Mouse (Mus musculus) neutrophil, adult 59 days (primary cell): ENCODE measurements around the gene Erbb3. TPM values are rescaled to one million over a fixed set of nuclear protein-coding genes. Genes with fewer than 3 reads are reported as not detected.

Experiments used
- total RNA-seq, 2 experiments: library from RNA; stranded (reverse); gene quantifications; 1 replicate in 1 of 2; 2 replicates in 1 of 2; pipeline ENCODE4 v1.2.4; 2023

Erbb3 gene
- under 1 TPM; 0.49 to 0.58 TPM for total RNA-seq

GRCm38 (mm10) chr10:128589464-128590192, at the start of gene Erbb3:
TSS of gene Erbb3 (minus strand) at chr10:128589652.

DNA sequence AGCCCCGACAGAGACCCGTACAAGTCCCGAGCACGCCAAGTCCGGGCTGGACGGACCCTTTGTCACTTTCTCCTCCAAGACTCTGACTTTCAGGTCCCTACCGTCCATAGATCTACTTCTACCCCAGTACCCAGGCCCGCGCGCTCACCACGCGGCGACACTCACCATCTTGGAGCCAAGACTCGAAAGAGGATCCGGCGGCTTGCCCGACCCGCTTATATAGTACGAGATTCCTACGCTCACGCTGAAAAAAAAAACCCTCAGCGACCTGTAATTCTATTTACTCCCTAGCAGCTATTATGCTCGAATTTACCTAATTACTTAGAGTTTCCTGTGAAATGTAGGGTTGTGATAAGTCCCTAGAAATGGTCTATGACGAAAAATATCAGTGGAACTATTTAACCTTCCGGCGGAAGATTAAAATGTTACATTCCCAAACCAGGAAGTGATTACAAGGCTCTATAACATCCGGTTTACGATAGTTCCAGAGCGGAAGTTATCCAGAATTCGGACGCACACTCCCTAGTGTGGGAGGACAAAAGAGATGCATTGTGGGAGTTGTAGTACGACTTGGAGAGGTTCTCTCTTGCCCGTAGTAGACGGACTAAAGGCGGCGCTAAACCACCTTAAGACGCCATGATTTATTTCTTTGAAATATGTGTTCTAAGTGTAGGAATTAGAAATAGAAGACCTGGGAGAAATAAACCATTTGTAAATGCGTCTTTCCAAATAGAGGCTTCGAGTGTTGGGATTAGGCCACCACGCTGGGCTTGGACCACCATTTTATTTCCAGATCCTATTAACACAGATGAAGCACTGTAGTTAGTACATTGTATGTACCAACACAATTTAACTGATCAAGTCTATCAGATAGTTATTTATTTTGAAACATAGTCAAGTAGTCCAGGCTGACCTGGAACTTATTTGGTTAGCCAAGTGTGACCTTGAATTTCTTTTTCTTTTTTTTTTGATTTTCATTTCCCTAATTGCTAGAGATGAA, 37.2 kb upstream of the Erbb3 start, which contains the start of gene Rps26:
TSS of gene Rps26 (minus strand) at position 437 of the 1,000 bp plus-strand sequence.

GRCm38 (mm10) chr10:128565788-128566531, 23.5 kb downstream of the Erbb3 start, which contains the start of gene Pa2g4:
TSS of gene Pa2g4 (minus strand) at chr10:128565987.

GRCm38 (mm10) chr10:128548947-128549681, 40.3 kb downstream of the Erbb3 start, which contains the start of gene Rpl41:
TSS of gene Rpl41 (minus strand) at chr10:128549305.

GRCm38 (mm10) chr10:128547361-128548032, 42.0 kb downstream of the Erbb3 start, which contains the start of gene Zc3h10:
TSS of gene Zc3h10 (minus strand) at chr10:128547774.

GRCm38 (mm10) chr10:128525671-128526308, 63.7 kb downstream of the Erbb3 start, which contains the start of gene Esyt1:
TSS of gene Esyt1 (minus strand) at chr10:128525871.

Other genes starting within 250 kb of the Erbb3 start
- 10 to 100 TPM; 15.4 to 17.8 TPM for gene Coq10a, start 220.7 kb downstream of the Erbb3 start, total RNA-seq
- gene Ankrd52, start 212.5 kb downstream of the Erbb3 start, total RNA-seq: 10 to 100 TPM; 35.0 to 42.4 TPM
- not detected for gene Slc39a5, start 188.4 kb downstream of the Erbb3 start, total RNA-seq
- gene Nabp2, start 178.2 kb downstream of the Erbb3 start, total RNA-seq: 10 to 100 TPM; 31.6 to 43.5 TPM
- gene Rnf41, start 178.0 kb downstream of the Erbb3 start, total RNA-seq: 10 to 100 TPM; 37.6 to 38.5 TPM
- gene Smarcc2, start 130.4 kb downstream of the Erbb3 start, total RNA-seq: 10 to 100 TPM; 95.0 to 97.7 TPM
- 1,000 to 10,000 TPM; 1,139 to 1,227 TPM for gene Myl6, start 95.5 kb downstream of the Erbb3 start, total RNA-seq
- 1 to 10 TPM in 1 of 2 experiments, under 1 TPM in 1; 0.98 to 1.8 TPM for gene Myl6b, start 91.0 kb downstream of the Erbb3 start, total RNA-seq
- 100 to 1,000 TPM; 126 to 159 TPM for gene Esyt1, start 63.8 kb downstream of the Erbb3 start, total RNA-seq
- gene Zc3h10, start 41.9 kb downstream of the Erbb3 start, total RNA-seq: 10 to 100 TPM; 25.6 to 28.0 TPM
- gene Rpl41, start 40.3 kb downstream of the Erbb3 start, total RNA-seq: 1,000 to 10,000 TPM; 1,597 to 1,656 TPM
- 10 to 100 TPM; 42.7 to 48.3 TPM for gene Pa2g4, start 23.7 kb downstream of the Erbb3 start, total RNA-seq
- 100 to 1,000 TPM; 471 to 533 TPM for gene Rps26, start 37.1 kb upstream of the Erbb3 start, total RNA-seq
- gene Ikzf4, start 56.3 kb upstream of the Erbb3 start, total RNA-seq: not detected
- gene Suox, start 84.4 kb upstream of the Erbb3 start, total RNA-seq: 1 to 10 TPM; 2.3 to 3.2 TPM
- 100 to 1,000 TPM; 110 to 114 TPM for gene Rab5b, start 106.6 kb upstream of the Erbb3 start, total RNA-seq
- 1 to 10 TPM; 1.6 to 2.2 TPM for gene Pmel, start 114.5 kb upstream of the Erbb3 start, total RNA-seq
- 10 to 100 TPM; 74.7 to 85.8 TPM for gene Cdk2, start 115.4 kb upstream of the Erbb3 start, total RNA-seq
- 10 to 100 TPM; 50.1 to 52.9 TPM for gene Dgka, start 155.2 kb upstream of the Erbb3 start, total RNA-seq
- gene Pym1, start 158.2 kb upstream of the Erbb3 start, total RNA-seq: 10 to 100 TPM; 18.5 to 21.6 TPM
- 1 to 10 TPM; 4.4 to 6.1 TPM for gene Mmp19, start 201.3 kb upstream of the Erbb3 start, total RNA-seq
- 10 to 100 TPM; 67.2 to 71.3 TPM for gene Dnajc14, start 214.4 kb upstream of the Erbb3 start, total RNA-seq
- gene Tmem198b, start 214.7 kb upstream of the Erbb3 start, total RNA-seq: 1 to 10 TPM; 4.8 to 5.1 TPM
- gene Sarnp, start 227.7 kb upstream of the Erbb3 start, total RNA-seq: 10 to 100 TPM; 33.1 to 39.1 TPM
- gene Ormdl2, start 232.0 kb upstream of the Erbb3 start, total RNA-seq: 10 to 100 TPM; 17.9 to 23.0 TPM